Mouse (Mus musculus): ENCODE measurements around the gene Prkar2b.

Gene Prkar2b

GRCm38 (mm10) chr12:32008728-32009127, 52.4 kb downstream of the Prkar2b start:
- no peak for DNase-seq

GRCm38 (mm10) chr12:32007646-32008045, 53.5 kb downstream of the Prkar2b start:
- no peak for DNase-seq

- DNase-seq = no peak
These were observed 54.1 kb downstream of the Prkar2b start for GRCm38 (mm10) chr12:32007040-32007439.

- DNase-seq = no peak
These were observed 54.6 kb downstream of the Prkar2b start for GRCm38 (mm10) chr12:32006391-32006929.

GRCm38 (mm10) chr12:32000464-32000863, 60.6 kb downstream of the Prkar2b start:
- DNase-seq = no peak

- no peak for DNase-seq
These were observed 62.4 kb downstream of the Prkar2b start for GRCm38 (mm10) chr12:31998706-31999105.

- DNase-seq = no peak
These were observed 63.7 kb downstream of the Prkar2b start for GRCm38 (mm10) chr12:31997328-31997878.

GRCm38 (mm10) chr12:31996877-31997276, 64.2 kb downstream of the Prkar2b start:
- DNase-seq = peak; percentile 23 to 24

- no peak for DNase-seq
These were observed 70.5 kb downstream of the Prkar2b start for GRCm38 (mm10) chr12:31990575-31990974.

GRCm38 (mm10) chr12:31989726-31990125, 71.4 kb downstream of the Prkar2b start:
- no peak for DNase-seq

GRCm38 (mm10) chr12:31986463-31986862, 74.6 kb downstream of the Prkar2b start:
- no peak for DNase-seq

- no peak for DNase-seq
These were observed 75.4 kb downstream of the Prkar2b start for GRCm38 (mm10) chr12:31985738-31986137.

- DNase-seq = no peak
These were observed 76.4 kb downstream of the Prkar2b start for GRCm38 (mm10) chr12:31984664-31985063.

- DNase-seq = no peak
These were observed 76.9 kb downstream of the Prkar2b start for GRCm38 (mm10) chr12:31984206-31984605.

GRCm38 (mm10) chr12:31983769-31984168, 77.3 kb downstream of the Prkar2b start:
- no peak for DNase-seq

- no peak for DNase-seq
These were observed 77.9 kb downstream of the Prkar2b start for GRCm38 (mm10) chr12:31983238-31983637.

- no peak for DNase-seq
These were observed 83.4 kb downstream of the Prkar2b start for GRCm38 (mm10) chr12:31977613-31978195.

- peak in 1 of 2 experiments; percentile 15 for DNase-seq
These were observed 84.6 kb downstream of the Prkar2b start for GRCm38 (mm10) chr12:31976544-31976943.

GRCm38 (mm10) chr12:31973473-31974172, 87.5 kb downstream of the Prkar2b start:
- peak; percentile 24 to 28 for DNase-seq

- DNase-seq = no peak
These were observed 89.5 kb downstream of the Prkar2b start for GRCm38 (mm10) chr12:31971547-31971946.

GRCm38 (mm10) chr12:31969111-31969510, 92.0 kb downstream of the Prkar2b start:
- no peak for DNase-seq

GRCm38 (mm10) chr12:31967536-31967935, 93.6 kb downstream of the Prkar2b start:
- peak in 1 of 2 experiments; percentile 29 for DNase-seq

GRCm38 (mm10) chr12:31966405-31966804, 94.7 kb downstream of the Prkar2b start:
- no peak for DNase-seq
